Mouse (Mus musculus) liver, adult 2 months (tissue): ENCODE data around the gene Ngef.

Source experiments
- CTCF ChIP-seq: fragments of 200-500 bp; IDR thresholded peaks from 2 replicates; pipeline ENCODE4 v1.5.1; 2011; ENCODE audit warnings: low read depth, low read length, control low read depth
- POLR2A ChIP-seq: fragments of 200-500 bp; IDR thresholded peaks from 2 replicates; pipeline ENCODE4 v1.6.1; 2011; ENCODE audit warnings: low read length, control low read depth; ENCODE audit not compliant: insufficient read depth; ENCODE audit errors: extremely low read depth

DNA sequence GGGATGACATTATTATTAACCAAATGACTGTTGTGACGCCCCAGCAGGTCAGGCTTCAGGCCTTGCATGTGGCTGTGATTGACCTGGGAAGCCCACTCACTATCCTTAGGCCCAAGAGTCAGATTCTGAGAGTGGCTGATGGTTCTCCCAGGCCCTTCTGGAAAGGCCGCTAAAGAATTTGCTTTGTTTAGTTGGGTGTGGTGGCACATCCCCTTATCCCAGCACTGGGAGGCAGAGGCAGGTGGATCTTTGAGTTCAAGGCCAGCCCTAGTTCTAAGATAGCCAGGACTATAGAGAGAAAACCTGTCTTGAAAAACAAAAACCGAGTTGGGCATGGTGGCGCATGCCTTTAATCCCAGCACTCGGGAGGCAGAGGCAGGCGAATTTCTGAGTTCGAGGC lies 48.6 kb downstream of the Ngef start:
- no peak for TF ChIP-seq POLR2A
- TF ChIP-seq CTCF, result no peak
